Mouse (Mus musculus) left cerebral cortex, adult 18-20 months (tissue): ENCODE data around the gene Ifna1. TPM values are rescaled to one million over a fixed set of nuclear protein-coding genes. Genes with fewer than 3 reads are reported as not detected.
"Not testable (repeated sequence)": the region's sequence is repeated elsewhere in the genome, so short reads cannot be mapped to it uniquely, and the experiment has no call there.

Experiments used
- DNase-seq, 2 experiments: peaks; one replicate each; pipeline ENCODE4 v3.0.0; 2021 to 2022; ENCODE audit warnings: low spot score in 2 of 2, mixed read lengths in 1 of 2
- long read RNA-seq, 2 experiments: library from polyadenylated mRNA; stranded (forward); transcript quantifications; one replicate each; pipeline ENCODE4 v2.0.0; 2021
- total RNA-seq, 2 experiments: library from RNA; stranded (reverse); gene quantifications; 2 replicates each; pipeline ENCODE4 v1.2.3; 2021

Gene Ifna1
- total RNA-seq = not detected
- long read RNA-seq, experiment 1 = 0 reads
- long read RNA-seq, experiment 2 = 0 reads

DNA sequence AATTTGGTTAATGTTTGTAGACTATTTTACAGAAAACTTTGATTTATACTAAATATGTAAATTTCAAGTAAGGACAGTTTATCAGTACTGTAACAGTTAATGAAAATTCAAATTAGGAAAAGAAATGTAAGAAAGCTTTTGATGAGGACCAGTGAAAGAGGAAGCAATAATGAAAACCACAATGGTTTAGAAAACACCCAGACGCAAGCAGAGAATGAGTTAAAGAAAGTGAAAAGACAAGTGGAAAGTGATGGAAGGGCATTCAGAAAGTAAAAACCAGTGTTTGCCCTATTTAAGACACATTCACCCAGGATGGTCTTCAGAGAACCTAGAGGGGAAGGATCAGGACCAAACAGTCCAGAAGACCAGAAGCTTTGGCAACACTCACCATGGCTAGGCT, at the start of gene Ifna1:
TSS of gene Ifna1 (plus strand) at position 390 of the 400 bp plus-strand sequence.
- no peak for DNase-seq

DNA sequence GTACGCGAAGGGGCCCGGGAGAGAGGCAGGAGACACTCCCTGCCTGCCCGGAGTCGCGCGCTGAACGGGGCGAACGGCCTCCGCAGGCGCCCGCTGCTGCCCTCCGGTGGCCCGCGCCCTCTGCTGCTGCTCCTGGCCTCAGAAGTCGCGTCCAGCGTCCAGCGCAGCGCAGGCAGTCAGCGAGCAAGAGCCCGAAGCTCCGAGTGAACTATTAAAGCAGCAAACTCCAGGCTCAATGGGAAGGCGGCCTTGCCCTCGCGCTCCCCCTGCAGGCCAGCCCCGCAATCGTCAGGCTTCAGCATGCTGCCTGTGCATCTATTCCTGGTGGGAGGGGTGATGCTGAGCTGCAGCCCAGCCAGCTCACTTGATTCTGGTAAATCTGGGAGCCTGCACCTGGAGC, 46.9 kb upstream of the Ifna1 start, which contains the start of gene Gm13287:
TSS of gene Gm13287 (plus strand) at position 301 of the 400 bp plus-strand sequence.
- not testable (repeated sequence) for DNase-seq

DNA sequence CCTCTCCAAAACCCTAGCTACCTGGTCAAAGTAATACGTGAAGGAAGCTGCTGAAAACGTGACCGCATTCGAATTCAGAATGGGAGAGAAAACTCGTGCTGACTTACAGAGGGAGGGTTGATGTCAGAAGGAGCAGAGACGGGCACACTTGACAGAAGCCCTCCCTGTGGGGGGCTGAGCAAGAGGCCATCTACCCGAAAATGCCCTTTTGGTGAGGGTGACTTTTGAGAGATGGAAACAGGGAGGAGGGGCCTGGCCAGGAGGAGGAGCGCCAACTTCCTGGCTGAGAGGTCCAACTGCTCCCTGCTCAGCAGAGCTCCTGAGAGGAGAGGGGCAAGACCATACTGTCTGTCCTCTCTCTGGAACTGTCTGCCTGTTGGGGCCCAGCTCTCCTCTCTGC, 44.7 kb upstream of the Ifna1 start, which contains the start of gene Gm13288:
TSS of gene Gm13288 (plus strand) at position 301 of the 400 bp plus-strand sequence.
- not testable (repeated sequence) for DNase-seq

DNA sequence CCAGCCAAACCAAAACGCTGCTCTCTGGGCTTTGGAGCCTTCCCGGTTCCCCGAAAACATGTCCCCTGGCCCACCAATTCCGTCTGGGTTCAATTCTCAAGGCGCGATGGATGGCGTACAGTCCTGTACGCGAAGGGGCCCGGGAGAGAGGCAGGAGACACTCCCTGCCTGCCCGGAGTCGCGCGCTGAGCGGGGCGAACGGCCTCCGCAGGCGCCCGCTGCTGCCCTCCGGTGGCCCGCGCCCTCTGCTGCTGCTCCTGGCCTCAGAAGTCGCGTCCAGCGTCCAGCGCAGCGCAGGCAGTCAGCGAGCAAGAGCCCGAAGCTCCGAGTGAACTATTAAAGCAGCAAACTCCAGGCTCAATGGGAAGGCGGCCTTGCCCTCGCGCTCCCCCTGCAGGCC, 44.1 kb upstream of the Ifna1 start:
- DNase-seq = not testable (repeated sequence)

DNA sequence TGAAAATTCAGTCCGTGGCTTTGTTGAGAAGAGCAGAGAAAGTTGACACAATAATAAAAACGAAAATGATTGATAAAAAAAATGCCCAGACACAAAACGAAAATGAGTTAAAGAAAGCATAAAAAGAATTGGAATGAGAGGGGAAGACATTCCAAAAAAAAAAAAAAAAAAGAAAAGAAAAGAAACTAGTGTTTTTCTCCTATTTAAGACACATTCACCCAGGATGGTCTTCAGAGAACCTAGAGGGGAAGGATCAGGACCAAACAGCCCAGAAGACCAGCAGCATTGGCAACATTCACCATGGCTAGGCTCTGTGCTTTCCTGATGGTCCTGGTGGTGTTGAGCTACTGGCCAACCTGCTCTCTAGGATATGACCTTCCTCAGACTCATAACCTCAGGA, 34.0 kb upstream of the Ifna1 start, which contains the start of gene Ifna7:
TSS of gene Ifna7 (plus strand) at position 301 of the 400 bp plus-strand sequence.
- no peak for DNase-seq

DNA sequence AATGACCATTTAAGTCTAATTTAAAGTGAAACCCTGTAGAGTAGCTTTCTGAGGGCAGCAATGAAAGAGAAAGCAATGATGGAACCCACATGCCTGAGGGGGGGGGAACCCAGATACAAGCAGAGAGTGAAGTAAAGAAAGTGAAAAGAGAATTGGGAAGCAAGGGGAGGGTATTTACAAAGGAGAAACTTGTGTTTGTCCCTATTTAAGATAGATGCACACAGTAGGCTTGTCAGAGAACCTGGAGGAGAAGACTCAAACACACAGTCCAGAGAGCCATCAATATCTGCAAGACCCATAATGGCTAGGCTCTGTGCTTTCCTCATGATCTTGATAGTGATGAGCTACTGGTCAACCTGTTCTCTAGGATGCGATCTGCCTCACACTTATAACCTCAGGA, 30.2 kb upstream of the Ifna1 start, which contains the start of gene Ifna11:
TSS of gene Ifna11 (plus strand) at position 301 of the 400 bp plus-strand sequence.
- DNase-seq = no peak

DNA sequence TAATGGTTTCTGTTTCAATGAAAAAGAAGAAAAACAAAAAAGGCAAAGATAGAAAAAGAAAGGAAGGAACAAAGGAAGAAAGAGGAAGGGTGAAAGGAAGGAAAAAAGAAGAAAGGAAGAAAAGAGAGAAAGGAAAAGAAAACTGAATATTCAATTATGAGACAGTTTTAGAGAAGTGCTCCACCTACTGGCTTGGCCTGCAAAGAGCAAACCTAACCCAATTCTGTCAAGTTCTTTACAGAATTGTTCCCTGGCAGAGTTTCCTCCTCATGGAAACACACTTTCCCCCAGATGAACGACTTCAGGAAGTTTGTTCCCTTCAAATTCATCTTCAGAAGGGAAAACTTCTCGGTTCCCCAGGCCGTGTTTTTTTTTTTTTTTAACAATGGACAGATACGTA, 26.9 kb upstream of the Ifna1 start:
- peak; percentile 9 to 23 for DNase-seq

DNA sequence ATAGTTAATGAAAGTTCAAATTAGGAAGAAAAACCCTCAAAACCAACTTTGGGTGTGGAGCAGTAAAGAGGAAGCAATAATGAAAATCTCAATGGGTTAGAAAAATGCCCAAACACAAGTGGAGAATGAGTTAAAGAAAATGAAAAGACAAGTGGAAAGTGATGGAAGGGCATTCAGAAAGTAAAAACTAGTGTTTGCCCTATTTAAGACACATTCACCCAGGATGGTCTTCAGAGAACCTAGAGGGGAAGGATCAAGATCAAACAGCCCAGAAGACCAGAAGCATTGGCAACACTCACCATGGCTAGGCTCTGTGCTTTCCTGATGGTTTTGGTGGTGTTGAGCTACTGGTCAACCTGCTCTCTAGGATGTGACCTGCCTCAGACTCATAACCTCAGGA, 22.8 kb upstream of the Ifna1 start, which contains the start of gene Ifna6:
TSS of gene Ifna6 (plus strand) at position 301 of the 400 bp plus-strand sequence.
- not testable (repeated sequence) for DNase-seq

DNA sequence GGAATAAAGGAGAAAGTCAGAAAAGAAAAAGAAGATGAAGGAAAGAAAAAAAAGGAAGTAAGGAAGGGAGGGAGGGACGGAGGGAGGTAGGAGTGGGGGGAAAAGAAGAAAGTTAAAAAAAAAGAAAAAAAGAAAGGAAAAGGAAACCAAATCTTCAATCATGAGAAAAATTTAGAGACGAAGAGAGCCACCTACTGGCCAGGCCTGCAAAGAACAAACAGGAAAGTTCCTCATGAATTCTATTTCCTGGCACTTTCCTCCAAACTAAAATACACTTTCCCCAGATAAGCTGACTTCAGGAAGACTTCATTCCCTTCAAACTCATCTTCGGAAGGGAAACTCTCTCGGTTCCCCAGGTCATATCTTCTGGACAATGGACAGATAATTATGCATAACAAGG, 19.4 kb upstream of the Ifna1 start:
- peak; percentile 45 to 56 for DNase-seq

DNA sequence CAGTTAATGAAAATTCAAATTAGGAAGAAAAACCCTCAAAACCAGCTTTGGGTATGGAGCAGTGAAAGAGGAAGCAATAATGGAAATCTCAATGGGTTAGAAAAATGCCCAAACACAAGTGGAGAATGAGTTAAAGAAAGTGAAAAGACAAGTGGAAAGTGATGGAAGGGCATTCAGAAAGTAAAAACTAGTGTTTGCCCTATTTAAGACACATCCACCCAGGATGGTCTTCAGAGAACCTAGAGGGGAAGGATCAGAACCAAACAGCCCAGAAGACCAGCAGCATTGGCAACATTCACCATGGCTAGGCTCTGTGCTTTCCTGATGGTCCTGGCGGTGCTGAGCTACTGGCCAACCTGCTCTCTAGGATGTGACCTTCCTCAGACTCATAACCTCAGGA, 14.7 kb upstream of the Ifna1 start, which contains the start of gene Ifna5:
TSS of gene Ifna5 (plus strand) at position 301 of the 400 bp plus-strand sequence.
- not testable (repeated sequence) for DNase-seq

DNA sequence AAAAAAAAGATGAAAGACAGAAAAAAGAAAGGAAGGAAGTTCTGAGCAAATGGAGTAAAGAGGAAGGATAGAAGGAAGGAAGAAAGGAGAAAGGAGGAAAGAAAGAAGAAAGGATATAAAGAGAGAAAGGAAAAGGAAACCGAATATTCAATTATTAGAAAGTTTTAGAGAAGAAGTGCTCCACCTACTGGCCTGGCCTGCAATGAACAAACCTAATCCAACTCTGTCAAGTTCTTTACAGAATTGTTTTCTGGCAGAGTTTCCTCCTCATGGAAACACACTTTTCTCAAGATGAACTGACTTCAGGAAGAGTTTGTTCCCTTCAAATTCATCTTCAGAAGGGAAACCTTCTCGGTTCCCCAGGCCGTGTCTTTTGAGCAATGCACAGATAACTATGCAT, 11.1 kb upstream of the Ifna1 start:
- no peak for DNase-seq

DNA sequence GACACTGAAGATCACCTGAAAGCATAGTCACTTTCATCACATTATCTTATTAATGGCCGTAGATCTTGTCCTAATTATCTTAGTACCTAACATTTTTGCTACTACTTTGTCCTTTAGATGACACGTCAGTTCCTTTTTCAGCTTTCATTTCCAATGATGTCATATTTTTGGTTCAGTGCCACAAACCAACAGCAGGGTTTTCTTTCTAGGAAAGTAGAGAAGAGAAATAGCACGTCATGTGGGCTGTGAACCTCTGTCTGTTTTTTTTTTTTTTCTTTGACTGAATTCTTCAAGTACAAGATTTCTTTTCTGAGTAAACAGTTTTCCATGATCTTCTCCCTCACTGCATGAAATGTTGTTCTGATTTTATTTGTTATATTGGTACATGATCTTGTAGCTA, 9.8 kb upstream of the Ifna1 start:
- DNase-seq = no peak

DNA sequence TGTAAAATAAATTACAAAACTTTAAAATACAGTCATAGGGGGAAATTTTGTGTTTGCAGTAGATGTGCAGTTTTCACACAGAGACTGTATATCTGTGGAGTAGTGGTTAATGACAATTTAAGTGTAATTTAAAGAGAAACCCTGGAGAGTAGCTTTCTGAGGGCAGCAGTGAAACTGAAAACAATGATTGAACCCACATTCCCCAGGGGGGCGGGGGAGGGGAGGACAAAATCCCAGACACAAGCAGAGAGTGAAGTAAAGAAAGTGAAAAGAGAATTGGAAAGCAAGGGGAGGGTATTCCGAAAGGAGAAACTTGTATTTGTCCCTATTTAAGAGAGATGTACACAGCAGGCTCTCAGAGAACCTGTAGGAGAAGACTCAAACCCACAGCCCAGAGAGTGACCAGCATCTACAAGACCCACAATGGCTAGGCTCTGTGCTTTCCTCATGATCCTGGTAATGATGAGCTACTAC, 8.4 kb upstream of the Ifna1 start, which contains the start of gene Ifna4:
TSS of gene Ifna4 (plus strand) at position 424 of the 474 bp plus-strand sequence.
- DNase-seq = no peak

DNA sequence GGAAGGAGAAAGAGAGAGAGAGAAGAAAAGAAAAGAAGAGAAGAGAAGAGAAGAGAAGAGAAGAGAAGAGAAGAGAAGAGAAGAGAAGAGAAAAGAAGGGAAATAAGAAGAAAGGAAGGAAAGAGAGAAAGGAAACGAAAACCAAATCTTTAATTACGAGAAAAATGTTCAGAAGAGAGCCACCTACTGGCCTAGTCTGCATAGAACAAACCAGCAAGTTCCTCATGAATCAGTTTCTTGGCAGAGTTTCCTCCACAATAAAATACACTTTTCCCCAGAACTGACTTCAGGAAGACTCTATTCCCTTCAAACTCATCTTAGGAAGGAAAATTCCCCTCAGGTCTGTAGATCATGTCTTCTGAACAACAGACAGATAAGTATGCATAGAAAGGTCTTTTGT, 4.6 kb upstream of the Ifna1 start:
- no peak for DNase-seq

DNA sequence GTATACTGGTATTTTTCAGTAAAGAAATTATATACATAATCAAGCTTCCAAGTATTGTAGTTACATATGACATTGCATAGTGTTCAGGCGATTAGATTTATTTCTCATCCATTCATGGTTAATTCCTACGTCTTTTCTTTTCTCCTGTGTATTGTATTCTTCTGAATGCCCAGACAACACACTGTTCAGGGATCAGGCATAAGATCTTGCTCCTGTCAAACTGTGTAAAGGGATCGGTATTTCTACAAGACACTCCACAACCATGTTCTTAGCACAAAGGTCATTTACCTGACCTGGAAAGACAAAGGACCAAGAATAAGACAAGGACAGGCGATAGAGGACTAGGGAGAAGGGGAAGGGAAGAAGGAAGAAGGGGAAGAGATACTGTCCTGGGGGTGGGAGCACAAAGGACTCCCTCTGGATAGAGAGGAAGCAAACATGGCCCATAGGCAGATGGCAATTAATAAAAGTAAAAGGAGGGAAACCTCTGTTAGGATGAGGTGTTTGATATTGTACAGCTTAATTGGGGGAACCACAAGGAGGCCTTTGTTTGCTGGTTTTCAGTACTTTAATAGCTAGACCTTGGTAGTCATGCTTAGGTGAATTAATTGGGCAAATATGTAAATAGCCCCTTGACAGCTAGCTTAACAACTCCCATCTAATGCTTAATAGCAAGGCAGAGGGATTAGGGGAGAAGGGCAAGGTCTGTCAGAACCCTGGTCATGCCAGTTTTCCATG, 1.3 kb downstream of the Ifna1 start:
- no peak for DNase-seq

DNA sequence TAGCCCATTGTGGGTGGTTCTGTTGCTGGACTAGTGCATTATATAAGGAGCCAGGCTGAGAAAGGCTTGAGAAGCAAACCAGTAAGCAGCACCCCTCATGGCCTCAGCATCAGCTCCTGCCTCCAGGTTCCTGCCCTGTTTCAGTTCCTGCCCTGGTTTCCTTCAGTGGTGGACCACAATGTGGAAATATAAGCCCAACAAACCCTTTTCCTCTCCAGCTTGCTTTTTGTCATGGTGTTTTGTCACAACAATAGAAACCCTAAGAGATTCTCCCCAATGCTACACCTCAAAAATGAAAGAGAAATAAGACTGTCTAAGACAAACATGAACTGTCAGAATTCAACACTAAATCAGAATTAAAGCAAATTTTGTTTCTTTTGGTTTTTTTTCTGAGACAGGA, 9.3 kb downstream of the Ifna1 start:
- DNase-seq = no peak

DNA sequence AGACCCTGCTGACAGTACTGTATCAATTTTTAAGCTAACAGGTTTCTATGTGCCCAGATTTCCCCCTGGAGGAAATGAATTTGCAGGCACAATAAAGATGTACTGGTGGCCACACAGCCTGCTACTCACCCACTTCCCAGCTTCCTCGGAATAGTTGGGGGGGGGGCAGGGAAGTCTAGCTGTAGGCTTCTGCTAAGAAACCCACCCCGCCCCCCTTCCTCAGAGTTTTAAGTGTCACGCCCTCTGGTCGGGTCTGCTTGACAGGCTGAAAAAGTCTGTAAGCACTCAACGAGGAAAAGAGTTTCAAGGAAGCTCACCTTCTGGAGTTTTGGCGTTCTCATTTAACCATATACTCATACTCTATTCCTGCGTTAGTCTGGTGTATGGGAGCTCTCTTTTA, 13.4 kb downstream of the Ifna1 start:
- DNase-seq = no peak

DNA sequence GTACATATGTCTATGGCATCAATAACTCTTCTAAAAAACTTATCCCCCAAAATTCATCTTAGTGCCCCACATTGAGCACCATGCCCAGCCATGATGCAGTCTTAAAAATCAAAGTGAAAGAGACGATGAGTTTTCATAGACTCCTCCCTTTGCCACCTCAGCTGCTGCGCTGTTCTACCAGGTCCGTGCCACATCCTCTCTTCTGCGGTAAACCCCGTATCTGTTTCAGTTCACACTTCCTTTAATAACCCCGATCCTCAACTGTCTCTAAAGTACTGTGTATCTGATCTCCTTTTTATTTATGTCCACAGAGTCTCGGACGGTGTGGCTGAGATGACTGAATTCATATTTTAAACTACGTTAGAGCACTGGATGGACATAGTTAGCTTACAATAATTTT, 14.7 kb downstream of the Ifna1 start:
- no peak for DNase-seq

DNA sequence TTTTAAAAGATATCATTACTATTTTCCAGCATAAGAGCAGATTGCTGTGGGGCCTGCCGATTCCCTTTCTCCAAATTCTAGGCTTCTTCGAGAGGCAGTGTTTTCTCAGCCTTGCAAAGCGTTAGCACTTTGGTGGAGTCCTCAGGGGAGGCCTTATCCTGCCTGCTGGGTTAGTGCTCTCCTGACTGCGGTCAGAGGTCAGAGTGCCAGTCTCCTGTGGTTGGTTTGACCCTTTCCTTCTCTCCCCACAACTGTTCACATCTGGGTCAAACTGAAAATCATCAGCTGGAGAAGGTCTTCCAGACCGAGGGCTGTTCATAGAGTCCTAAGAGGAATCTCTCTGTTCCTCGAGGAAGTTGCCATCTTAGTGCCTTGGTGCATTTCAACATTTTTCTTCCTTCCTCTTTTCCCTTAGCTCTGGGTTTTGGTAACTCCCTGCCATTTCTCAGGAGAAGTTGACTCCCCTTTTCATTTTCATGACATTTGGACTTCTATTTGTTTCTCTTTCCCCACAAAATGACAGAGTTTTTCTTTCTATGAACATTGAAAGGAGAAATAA, 15.2 kb downstream of the Ifna1 start:
- DNase-seq = no peak

DNA sequence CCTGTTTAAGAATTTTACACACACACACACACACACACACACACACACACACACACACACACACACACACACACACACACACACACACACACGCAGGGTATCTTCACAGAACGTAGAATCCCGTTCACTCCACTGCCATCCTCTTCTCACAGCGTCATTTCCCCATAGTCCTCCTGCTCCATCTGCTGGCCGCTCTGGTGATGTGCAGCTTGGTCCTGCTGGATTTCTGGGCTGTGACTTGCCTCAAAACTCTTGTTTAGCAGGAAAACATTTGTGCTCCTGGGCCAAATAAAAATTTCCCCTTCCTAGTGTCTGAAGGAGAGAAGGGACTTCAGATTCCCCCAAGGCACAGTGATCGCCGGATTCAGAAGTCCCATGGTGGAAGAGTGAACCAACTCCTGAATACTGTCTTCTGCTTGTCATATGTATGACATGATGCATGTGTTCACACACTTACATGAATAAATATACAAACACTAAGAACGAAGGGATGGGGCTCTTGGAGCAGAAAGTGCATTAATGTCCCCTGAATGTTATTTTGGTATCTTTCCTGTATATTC, 17.6 kb downstream of the Ifna1 start:
- DNase-seq = peak; percentile 79 to 80
